ENCODE assay signal across 10 mouse cellular contexts in the genomic region with DNA sequence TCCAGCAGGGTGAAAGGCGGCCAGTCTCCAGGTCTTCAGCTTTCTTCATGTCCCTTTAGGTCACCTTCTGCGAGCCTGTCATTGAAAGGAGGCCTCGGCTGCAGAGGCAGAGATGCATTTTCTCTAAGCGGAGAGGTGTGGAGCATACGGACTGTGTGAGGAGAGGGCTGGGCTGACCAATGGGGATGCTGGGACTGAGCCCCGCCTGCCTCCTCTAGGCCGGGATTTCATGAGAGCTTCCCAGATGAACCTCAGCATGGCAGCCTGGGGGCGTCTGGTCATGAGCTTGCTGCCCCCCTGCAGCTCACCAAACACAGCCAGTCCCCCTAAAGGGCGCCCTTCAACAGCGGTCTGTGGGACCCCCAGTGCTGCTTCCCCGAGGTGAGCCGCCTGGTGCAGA. TPM values are rescaled to one million over a fixed set of nuclear protein-coding genes. Genes with fewer than 3 reads are reported as not detected.
DNase-seq lines count a peak whose midpoint lies in the region; ATAC-seq lines count a peak whose summit lies in the region.
"Had no signal": no experiment of that assay in that cellular context is flagged by ENCODE, and none has a peak within 500 bp of the region (broad histone marks: within the 10 kb centered on the region; RNA-seq: fewer than 3 reads in every experiment).

No protein-coding gene starts in this region.

- DNase-seq in adrenal gland, postnatal 10 days: peak; percentile 3
- no peak for DNase-seq in adrenal gland, postnatal 25 days
- peak; percentile 63 for DNase-seq in ZHBTc4 (ENCODE audit: low read depth, low spot score)
- no peak for DNase-seq in hindbrain, embryonic 14.5 days (ENCODE audit: low spot score)
- DNase-seq in midbrain, embryonic 11.5 days (ENCODE audit: low spot score, missing footprints): peak; percentile 89
- DNase-seq in natural killer cell, adult 2 months (ENCODE audit: low spot score in 2 of 2): no peak
- DNase-seq in adrenal gland, adult (ENCODE audit: inconsistent age in 2 of 2, low spot score in 1 of 2): no peak
- no peak for DNase-seq in B cell, adult 2 months
- DNase-seq: cerebellum, postnatal 36 days had no signal

- H3K27ac ChIP-seq in hindbrain, embryonic 14.5 days: no peak overlapping the region
- no peak overlapping the region for H3K27ac ChIP-seq in midbrain, embryonic 11.5 days (ENCODE audit: low read depth, low read length)

- 10% methylated on average over 12 of the region's 12 CpGs for WGBS in hindbrain, embryonic 14.5 days
- 10% methylated on average over 12 of the region's 12 CpGs for WGBS in midbrain, embryonic 11.5 days

- H3K36me3 ChIP-seq in hindbrain, embryonic 14.5 days (replicated peaks; ENCODE audit: control insufficient read depth, insufficient read depth): no peaks in the 10 kb centered on the region
- no peaks in the 10 kb centered on the region for H3K36me3 ChIP-seq in midbrain, embryonic 11.5 days (ENCODE audit: control insufficient read depth, insufficient read depth, low read length)

- H3K27me3 ChIP-seq in hindbrain, embryonic 14.5 days (ENCODE audit: control insufficient read depth, insufficient read depth, low read length): no peaks in the 10 kb centered on the region
- no peaks in the 10 kb centered on the region for H3K27me3 ChIP-seq in midbrain, embryonic 11.5 days (ENCODE audit: control insufficient read depth, insufficient read depth, low read length)

- peak overlapping the region; percentile 42 for H3K4me2 ChIP-seq in hindbrain, embryonic 14.5 days (replicated peaks)
- H3K4me2 ChIP-seq in midbrain, embryonic 11.5 days: peak overlapping the region; percentile 32

- no peak overlapping the region for H3K9ac ChIP-seq in hindbrain, embryonic 14.5 days
- peak overlapping the region; percentile 27; the same call in 1 of the 2 replicates for H3K9ac ChIP-seq in midbrain, embryonic 11.5 days (ENCODE audit: low read length)

- peak overlapping the region; percentile 11 for H3K4me3 ChIP-seq in hindbrain, embryonic 14.5 days (replicated peaks; ENCODE audit: low read length)
- peak overlapping the region; percentile 14; the same call in 1 of the 2 replicates for H3K4me3 ChIP-seq in midbrain, embryonic 11.5 days (ENCODE audit: low read depth, low read length)

- ATAC-seq in hindbrain, embryonic 14.5 days (ENCODE audit: low FRiP score): no peak
- ATAC-seq in midbrain, embryonic 11.5 days (ENCODE audit: low FRiP score): peak; percentile 70

- H3K9me3 ChIP-seq in hindbrain, embryonic 14.5 days (ENCODE audit: control insufficient read depth, low read length): no peaks in the 10 kb centered on the region
- H3K9me3 ChIP-seq in midbrain, embryonic 11.5 days (ENCODE audit: control insufficient read depth, low read length): no peaks in the 10 kb centered on the region

- 0 out of 2 replicates have a peak, but pooled peaks cover 7% of the 10 kb centered on the region for H3K4me1 ChIP-seq in hindbrain, embryonic 14.5 days (replicated peaks; ENCODE audit: control insufficient read depth, insufficient read depth, low read length)
- H3K4me1 ChIP-seq in midbrain, embryonic 11.5 days (ENCODE audit: control insufficient read depth, insufficient read depth, low read length): peaks cover 4% of the 10 kb centered on the region

RNA-seq across cellular contexts. Expression of a gene that starts 7.1 kb away (rescaled TPM):
- 10 to 100 TPM in 1 of 2 experiments, 1 to 10 TPM in 1; 6.3 to 10.1 TPM for total RNA-seq in adrenal gland, postnatal 10 days (2021)
- total RNA-seq in adrenal gland, postnatal 25 days (2021): 7.6 and 8.6 TPM in 2 replicates
- 1.6 and 1.9 TPM in 2 replicates for polyA plus RNA-seq in hindbrain, embryonic 14.5 days (2014; fragmentation: Nextera tagmentation; extraction: Ambion mirVana)
- polyA plus RNA-seq in midbrain, embryonic 11.5 days (2014; fragmentation: Nextera tagmentation; extraction: Ambion mirVana): 6.4 and 8.4 TPM in 2 replicates

RNA-seq across cellular contexts. Expression of a gene that starts 8.8 kb away (rescaled TPM):
- total RNA-seq in adrenal gland, postnatal 10 days (2021): 10 to 100 TPM; 14.9 to 19.0 TPM
- total RNA-seq in adrenal gland, postnatal 25 days (2021): 26.0 and 27.4 TPM in 2 replicates
- polyA plus RNA-seq in hindbrain, embryonic 14.5 days (2014; fragmentation: Nextera tagmentation; extraction: Ambion mirVana): 27.2 TPM in 2 replicates
- 28.0 and 30.6 TPM in 2 replicates for polyA plus RNA-seq in midbrain, embryonic 11.5 days (2014; fragmentation: Nextera tagmentation; extraction: Ambion mirVana)

RNA-seq across cellular contexts. Expression of a gene that starts 27.5 kb away (rescaled TPM):
- 100 to 1,000 TPM; 216 to 221 TPM for total RNA-seq in adrenal gland, postnatal 10 days (2021)
- total RNA-seq in adrenal gland, postnatal 25 days (2021): 244 and 253 TPM in 2 replicates
- 339 and 347 TPM in 2 replicates for polyA plus RNA-seq in hindbrain, embryonic 14.5 days (2014; fragmentation: Nextera tagmentation; extraction: Ambion mirVana)
- polyA plus RNA-seq in midbrain, embryonic 11.5 days (2014; fragmentation: Nextera tagmentation; extraction: Ambion mirVana): 741 and 754 TPM in 2 replicates

RNA-seq across cellular contexts. Expression of a gene that starts 36.0 kb away (rescaled TPM):
- 10 to 100 TPM; 20.1 to 24.4 TPM for total RNA-seq in adrenal gland, postnatal 10 days (2021)
- total RNA-seq in adrenal gland, postnatal 25 days (2021): 18.5 and 26.6 TPM in 2 replicates
- polyA plus RNA-seq in hindbrain, embryonic 14.5 days (2014; fragmentation: Nextera tagmentation; extraction: Ambion mirVana): 66.6 and 67.2 TPM in 2 replicates
- polyA plus RNA-seq in midbrain, embryonic 11.5 days (2014; fragmentation: Nextera tagmentation; extraction: Ambion mirVana): 25.5 and 25.9 TPM in 2 replicates
- total RNA-seq: monocyte, adult 5-6 weeks had no signal

RNA-seq across cellular contexts. Expression of a gene that starts 39.8 kb away (rescaled TPM):
- total RNA-seq in adrenal gland, postnatal 10 days (2021): 10 to 100 TPM; 29.9 to 45.4 TPM
- total RNA-seq in adrenal gland, postnatal 25 days (2021): 40.0 and 51.7 TPM in 2 replicates
- polyA plus RNA-seq in hindbrain, embryonic 14.5 days (2014; fragmentation: Nextera tagmentation; extraction: Ambion mirVana): 13.2 and 16.0 TPM in 2 replicates
- polyA plus RNA-seq in midbrain, embryonic 11.5 days (2014; fragmentation: Nextera tagmentation; extraction: Ambion mirVana): 5.1 and 6.0 TPM in 2 replicates

Comparison
In these comparisons a context has a peak if more than half of its experiments do, and no peak if none do; other contexts are left out.
1. DNase-seq: peak in adrenal gland, postnatal 10 days (single experiment), ZHBTc4 (single experiment) and midbrain, embryonic 11.5 days (single experiment); none in adrenal gland, postnatal 25 days (single experiment), hindbrain, embryonic 14.5 days (single experiment), natural killer cell, adult 2 months (0 of 2), adrenal gland, adult (0 of 2) and B cell, adult 2 months (0 of 2).